Comparison of ENCODE assay signal across 12 mouse cellular contexts in the genomic region with DNA sequence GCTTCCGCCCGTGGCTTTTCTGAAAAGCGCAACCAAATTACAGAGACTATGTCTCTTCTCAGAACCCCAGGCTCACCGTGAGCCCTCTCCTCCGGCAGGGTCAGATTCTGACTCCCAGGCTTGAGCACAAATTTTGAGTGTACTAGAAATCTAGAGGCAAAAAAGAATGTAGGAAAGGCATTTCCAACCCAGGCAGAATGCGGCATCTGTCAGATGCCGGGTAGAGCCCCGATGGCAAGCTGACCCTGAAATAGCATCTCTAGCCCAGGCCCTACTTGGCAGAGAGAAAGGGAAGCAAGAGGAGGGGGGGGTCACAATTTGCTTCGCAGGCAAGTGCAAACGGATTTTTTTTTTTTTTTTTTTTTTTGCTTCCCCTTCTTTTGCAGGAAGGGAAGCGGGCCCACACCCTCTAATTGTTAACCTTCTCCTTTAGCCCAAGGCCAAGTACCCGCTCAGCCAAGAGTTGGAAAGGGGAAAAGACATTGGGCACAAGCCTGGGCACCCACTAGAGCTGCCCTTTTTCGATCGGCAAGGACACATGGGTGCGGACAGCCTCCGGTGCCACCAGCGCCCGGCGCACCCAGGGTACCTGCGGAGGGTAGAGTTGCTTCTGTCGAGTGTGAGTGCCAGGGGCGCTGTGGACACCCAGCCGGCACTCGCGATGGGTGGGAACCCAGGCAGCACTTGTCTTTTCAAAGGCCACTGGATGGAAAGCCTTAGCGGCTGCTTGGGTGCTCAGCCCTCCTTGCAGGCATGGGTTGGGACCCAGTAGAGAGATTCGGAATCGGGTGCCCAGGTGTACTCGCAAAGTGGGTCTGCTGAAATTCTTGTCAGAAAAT. TPM values are rescaled to one million over a fixed set of nuclear protein-coding genes. Genes with fewer than 3 reads are reported as not detected.
DNase-seq lines count a peak whose midpoint lies in the region; ATAC-seq and TF ChIP-seq lines count a peak whose summit lies in the region.
"Had no signal": no experiment of that assay in that cellular context is flagged by ENCODE, and none has a peak within 500 bp of the region (broad histone marks: within the 10 kb centered on the region; RNA-seq: fewer than 3 reads in every experiment).

No protein-coding gene starts in this region.

- peaks cover 45% of the 10 kb centered on the region for H3K4me1 ChIP-seq in forebrain, embryonic 16.5 days (replicated peaks; ENCODE audit: control insufficient read depth, insufficient read depth, low read length)
- H3K4me1 ChIP-seq in midbrain, embryonic 11.5 days (ENCODE audit: control insufficient read depth, insufficient read depth, low read length): peaks cover 25% of the 10 kb centered on the region
- H3K4me1 ChIP-seq in lung, adult 2 months (ENCODE audit: control insufficient read depth, insufficient read depth, low read length): no peaks in the 10 kb centered on the region; the same call in none of the 2 replicates

- ATAC-seq in forebrain, embryonic 16.5 days: no peak
- ATAC-seq in midbrain, embryonic 11.5 days (ENCODE audit: low FRiP score): no peak

- H3K4me3 ChIP-seq in forebrain, embryonic 16.5 days (replicated peaks; ENCODE audit: low read length): peak overlapping the region; percentile 30
- H3K4me3 ChIP-seq in midbrain, embryonic 11.5 days (ENCODE audit: low read depth, low read length): no peak overlapping the region; the same call in 1 of the 2 replicates
- H3K4me3 ChIP-seq in lung, adult 2 months (replicated peaks; ENCODE audit: extremely low read depth, low read depth, low read length): no peak overlapping the region
- H3K4me3 ChIP-seq: megakaryocyte, embryonic 14.5 days had no signal

- H3K27ac ChIP-seq in forebrain, embryonic 16.5 days (ENCODE audit: low read length): peak overlapping the region; percentile 86
- no peak overlapping the region for H3K27ac ChIP-seq in midbrain, embryonic 11.5 days (ENCODE audit: low read depth, low read length)
- H3K27ac ChIP-seq: liver, embryonic 14.5 days had no signal

- TF ChIP-seq CTCF in lung, adult 2 months (IDR thresholded peaks at IDR 0.05; ENCODE audit: insufficient read depth, low read length): no peak

- TF ChIP-seq POLR2A in lung, adult 2 months (IDR thresholded peaks at IDR 0.05; ENCODE audit: borderline replicate concordance, extremely low read depth, low read depth, low read length): no peak

- DNase-seq in right cerebral cortex, postnatal 25 days: peak; percentile 28
- DNase-seq in right cerebral cortex, postnatal 36 days (ENCODE audit: low spot score in 2 of 2): no peak
- DNase-seq in midbrain, embryonic 11.5 days (ENCODE audit: low spot score, missing footprints): peak; percentile 93
- DNase-seq in B cell, adult 2 months: no peak
- no peak for DNase-seq in urinary bladder, adult 2 months (ENCODE audit: low spot score)
- no peak for DNase-seq in lung, adult 2 months
- DNase-seq: heart, postnatal 36 days; kidney, postnatal 36 days; thymus, postnatal 14 days had no signal

- H3K4me2 ChIP-seq in forebrain, embryonic 16.5 days (ENCODE audit: low read length): peak overlapping the region; percentile 48
- peak overlapping the region; percentile 1; the same call in 1 of the 2 replicates for H3K4me2 ChIP-seq in midbrain, embryonic 11.5 days

- H3K9ac ChIP-seq in forebrain, embryonic 16.5 days (replicated peaks; ENCODE audit: low read depth, low read length): peak overlapping the region; percentile 41
- H3K9ac ChIP-seq in midbrain, embryonic 11.5 days (ENCODE audit: low read length): no peak overlapping the region
- H3K9ac ChIP-seq: liver, embryonic 14.5 days had no signal

- peaks cover 15% of the 10 kb centered on the region for H3K27me3 ChIP-seq in forebrain, embryonic 16.5 days (replicated peaks; ENCODE audit: control insufficient read depth, insufficient read depth, low read length)
- peaks cover 83% of the 10 kb centered on the region for H3K27me3 ChIP-seq in midbrain, embryonic 11.5 days (ENCODE audit: control insufficient read depth, insufficient read depth, low read length)

- H3K36me3 ChIP-seq in forebrain, embryonic 16.5 days (ENCODE audit: control insufficient read depth, insufficient read depth): no peaks in the 10 kb centered on the region
- no peaks in the 10 kb centered on the region for H3K36me3 ChIP-seq in midbrain, embryonic 11.5 days (ENCODE audit: control insufficient read depth, insufficient read depth, low read length)

- 6% methylated on average over 29 of the region's 29 CpGs for WGBS in forebrain, embryonic 16.5 days
- 1% methylated on average over 29 of the region's 29 CpGs for WGBS in midbrain, embryonic 11.5 days
- 5% methylated on average over 29 of the region's 29 CpGs for WGBS in lung, adult 2 months

- H3K9me3 ChIP-seq in forebrain, embryonic 16.5 days (ENCODE audit: control insufficient read depth, low read length): no peaks in the 10 kb centered on the region
- H3K9me3 ChIP-seq in midbrain, embryonic 11.5 days (ENCODE audit: control insufficient read depth, low read length): no peaks in the 10 kb centered on the region

RNA-seq across cellular contexts. Expression of a gene that starts 5.1 kb away (rescaled TPM):
- polyA plus RNA-seq in forebrain, embryonic 16.5 days (2015; fragmentation: Nextera tagmentation; extraction: Ambion mirVana): 4.4 and 4.5 TPM in 2 replicates
- polyA plus RNA-seq in midbrain, embryonic 11.5 days (2014; fragmentation: Nextera tagmentation; extraction: Ambion mirVana): 8.2 and 8.7 TPM in 2 replicates
- not detected in 2 replicates for polyA plus RNA-seq in urinary bladder, adult 2 months (2012; rRNA removed)
- not detected in 2 replicates for polyA plus RNA-seq in lung, adult 2 months (2012; rRNA removed)
- polyA plus RNA-seq: liver, embryonic 14.5 days had no signal

Comparison
In these comparisons a context has a peak if more than half of its experiments do, and no peak if none do; other contexts are left out.
1. DNase-seq: peak in right cerebral cortex, postnatal 25 days (single experiment) and midbrain, embryonic 11.5 days (single experiment); none in right cerebral cortex, postnatal 36 days (0 of 2), B cell, adult 2 months (0 of 2), urinary bladder, adult 2 months (single experiment) and lung, adult 2 months (single experiment).